Mouse (Mus musculus): ENCODE measurements around the gene Ddah2. TPM values are rescaled to one million over a fixed set of nuclear protein-coding genes. Genes with fewer than 3 reads are reported as not detected.
A peak's percentile ranks its signal among the peaks of the same experiment; 100 is the strongest.

Gene Ddah2
- total and polyA plus RNA-seq, 3 experiments = 52.4 to 242 (median 180) TPM

DNA sequence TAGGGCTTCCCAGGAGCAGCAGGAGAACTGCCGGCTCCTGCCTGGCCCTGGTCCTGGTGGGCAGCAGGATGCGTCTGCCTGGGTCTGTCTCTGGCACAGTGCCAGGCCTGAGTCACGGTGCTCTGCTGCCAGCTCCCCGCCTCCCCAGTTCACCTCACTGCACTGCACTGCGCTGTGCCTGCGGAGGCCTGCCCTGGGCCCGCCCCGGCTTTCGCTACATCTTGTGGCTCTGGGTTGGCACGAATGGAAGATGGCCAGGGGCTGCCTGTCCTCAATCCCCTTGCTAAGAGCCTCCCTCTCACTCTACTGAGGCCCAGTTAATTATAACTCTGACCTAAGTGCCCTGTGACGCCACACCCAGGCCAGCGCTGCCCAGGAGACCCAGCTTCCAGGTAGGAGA is 42.5 kb upstream of the Ddah2 start, which contains the start of gene Vwa7:
Gene Vwa7 (plus strand): TSS at position 204 of the 400 bp plus-strand sequence.
- DNase-seq (ENCODE audit: low spot score) = peak; percentile 28
- H3K36me3 ChIP-seq (replicated peaks) = peaks cover 84% of the 10 kb centered on the region

DNA sequence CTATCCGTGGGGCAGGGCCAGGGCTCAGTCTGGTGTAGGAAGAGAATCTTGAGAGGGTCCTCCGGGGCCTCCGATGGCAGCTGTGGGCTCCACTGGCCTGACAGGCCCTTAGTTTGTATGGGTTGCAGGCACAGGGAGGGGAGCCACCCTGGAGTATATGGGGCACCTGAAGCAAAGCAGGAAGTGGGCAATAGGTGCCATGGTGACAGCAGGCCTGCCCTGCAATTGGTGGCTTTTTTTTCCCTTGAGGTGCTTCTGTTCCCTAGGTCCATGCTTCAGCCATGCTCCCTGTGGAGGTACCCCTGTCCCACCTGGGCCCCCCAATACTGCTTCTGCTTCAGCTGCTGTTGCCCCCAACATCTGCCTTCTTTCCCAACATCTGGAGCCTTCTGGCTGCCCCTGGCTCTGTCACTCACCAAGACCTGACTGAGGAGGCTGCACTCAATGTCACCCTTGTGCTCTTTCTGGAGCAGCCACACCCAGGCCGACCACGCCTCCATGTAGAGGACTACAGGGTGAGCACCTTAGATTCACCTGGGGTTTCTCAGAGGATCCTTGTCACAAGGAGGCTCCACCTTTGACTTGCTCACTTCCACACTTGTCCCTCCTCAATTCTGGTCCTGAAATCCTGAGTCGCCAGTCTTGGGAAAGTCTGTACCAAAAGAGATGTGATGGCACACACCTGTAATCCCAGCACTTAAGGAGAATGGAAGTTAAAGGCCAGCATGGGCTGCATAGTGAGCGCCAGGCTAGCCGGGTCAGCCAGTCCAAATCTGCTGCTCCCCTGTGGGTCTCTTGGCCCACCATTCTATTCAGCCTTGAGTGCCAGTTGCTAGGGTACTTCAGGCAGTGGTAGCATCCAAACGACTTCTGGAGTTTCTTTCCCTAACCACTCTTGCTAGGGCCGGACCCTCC is 41.8 kb upstream of the Ddah2 start:
- H3K9me3 ChIP-seq (replicated peaks) = no peaks in the 10 kb centered on the region
- H3K4me3 ChIP-seq (ENCODE audit: low read depth, low read length) = peak overlapping the region; percentile 14; the same call in 1 of the 2 replicates
- no peak for ATAC-seq (ENCODE audit: extremely low read depth, insufficient number of reproducible peaks, low FRiP score, poor library complexity, severe bottlenecking)
- no peak for DNase-seq (ENCODE audit: low spot score)
- no peaks in the 10 kb centered on the region; the same call in 1 of the 2 replicates for H3K27me3 ChIP-seq (ENCODE audit: insufficient read depth, low read length)
- peaks cover 77% of the 10 kb centered on the region for H3K36me3 ChIP-seq (replicated peaks)
- peak; percentile 20; the same call in 1 of the 2 replicates for TF ChIP-seq POLR2AphosphoS5 (IDR thresholded peaks at IDR 0.05; ENCODE audit: insufficient replicate concordance, low read depth, low read length)
- TF ChIP-seq GATA1 (IDR thresholded peaks at IDR 0.05; ENCODE audit: borderline replicate concordance, low read length) = no peak
- H3K4me1 ChIP-seq (ENCODE audit: insufficient read depth, low read depth, low read length) = peaks cover 94% of the 10 kb centered on the region

More for the DNA sequence above, 42.5 kb upstream of the Ddah2 start, which contains the start of gene Vwa7:
- Histone ChIP-seq H3K4me3 (ENCODE audit: low read depth, low read length) (peak within 1 kb of the TSS; percentile 49; the same call in 1 of the 2 replicates), H3K4me1 (ENCODE audit: insufficient read depth, low read depth, low read length) (peaks cover 94% of the 10 kb centered on the region), H3K9me3 (replicated peaks) (no peaks in the 10 kb centered on the region), H3K27me3 (ENCODE audit: insufficient read depth, low read length) (no peaks in the 10 kb centered on the region; the same call in 1 of the 2 replicates)
- no peak for TF ChIP-seq POLR2AphosphoS5 (IDR thresholded peaks at IDR 0.05; ENCODE audit: insufficient replicate concordance, low read depth, low read length)
- no peak for TF ChIP-seq CTCF (IDR thresholded peaks at IDR 0.05; ENCODE audit: low read depth, low read length)
- no peak for TF ChIP-seq GATA1 (IDR thresholded peaks at IDR 0.05; ENCODE audit: borderline replicate concordance, low read length)
- TF ChIP-seq GATA2 (IDR thresholded peaks at IDR 0.05; ENCODE audit: borderline replicate concordance, low read depth, low read length) = no peak
- TF ChIP-seq TAL1 (conservative IDR thresholded peaks at IDR 0.05; ENCODE audit: low read depth, low read length) = no peak
- no peak for ATAC-seq (ENCODE audit: extremely low read depth, insufficient number of reproducible peaks, low FRiP score, poor library complexity, severe bottlenecking)

DNA sequence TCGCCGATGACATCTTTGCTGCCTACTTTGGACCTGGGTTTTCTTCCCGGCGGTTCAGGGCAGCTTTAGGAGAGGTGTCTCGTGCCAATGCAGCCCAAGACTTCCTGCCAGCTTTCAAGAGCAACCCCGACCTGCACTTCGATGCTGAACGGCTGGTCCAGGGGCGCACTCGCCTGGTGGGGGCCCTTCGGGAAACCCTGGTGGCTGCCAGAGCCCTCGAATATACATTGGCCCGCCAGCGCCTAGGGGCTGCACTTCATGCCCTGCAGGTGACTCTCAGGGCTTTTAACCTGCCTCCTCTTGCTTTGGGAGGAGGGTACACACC is 41.2 kb upstream of the Ddah2 start:
- DNase-seq (ENCODE audit: low spot score) (no peak), ATAC-seq (ENCODE audit: extremely low read depth, insufficient number of reproducible peaks, low FRiP score, poor library complexity, severe bottlenecking) (no peak)
- Histone ChIP-seq H3K27me3 (ENCODE audit: insufficient read depth, low read length) (no peaks in the 10 kb centered on the region; the same call in 1 of the 2 replicates), H3K4me1 (ENCODE audit: insufficient read depth, low read depth, low read length) (peaks cover 94% of the 10 kb centered on the region), H3K4me3 (ENCODE audit: low read depth, low read length) (no peak overlapping the region), H3K9me3 (replicated peaks) (no peaks in the 10 kb centered on the region), H3K36me3 (replicated peaks) (peaks cover 72% of the 10 kb centered on the region)
- TF ChIP-seq CTCF (IDR thresholded peaks at IDR 0.05; ENCODE audit: low read depth, low read length) (no peak), GATA1 (IDR thresholded peaks at IDR 0.05; ENCODE audit: borderline replicate concordance, low read length) (no peak), POLR2AphosphoS5 (IDR thresholded peaks at IDR 0.05; ENCODE audit: insufficient replicate concordance, low read depth, low read length) (0 out of 2 replicates have a peak, but pooled peaks have one; percentile 1), GATA2 (IDR thresholded peaks at IDR 0.05; ENCODE audit: borderline replicate concordance, low read depth, low read length) (no peak), TAL1 (conservative IDR thresholded peaks at IDR 0.05; ENCODE audit: low read depth, low read length) (no peak)

DNA sequence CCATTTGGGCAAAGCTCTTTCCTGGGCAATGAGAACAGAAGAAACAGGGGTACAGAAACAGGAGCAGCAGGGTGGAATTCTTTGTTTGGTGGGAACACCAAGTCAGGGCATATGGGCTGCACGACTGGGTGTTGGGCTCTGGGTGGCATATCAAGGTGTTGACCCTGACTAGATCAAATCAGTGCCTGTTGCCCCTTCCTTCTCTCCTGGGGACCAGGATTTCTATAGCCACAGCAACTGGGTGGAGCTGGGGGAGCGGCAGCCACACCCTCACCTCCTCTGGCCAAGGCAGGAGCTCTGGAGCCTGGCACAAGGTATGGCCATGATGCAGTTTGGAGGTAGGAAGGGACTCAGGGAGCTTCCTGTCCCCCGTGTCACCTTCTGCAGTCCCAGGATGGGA is 40.7 kb upstream of the Ddah2 start:
- Histone ChIP-seq H3K36me3 (replicated peaks) (peaks cover 70% of the 10 kb centered on the region), H3K9me3 (replicated peaks) (no peaks in the 10 kb centered on the region), H3K4me3 (ENCODE audit: low read depth, low read length) (no peak overlapping the region), H3K4me1 (ENCODE audit: insufficient read depth, low read depth, low read length) (peaks cover 94% of the 10 kb centered on the region), H3K27me3 (ENCODE audit: insufficient read depth, low read length) (no peaks in the 10 kb centered on the region; the same call in 1 of the 2 replicates)
- DNase-seq (ENCODE audit: low spot score) = no peak
- TF ChIP-seq GATA1 (IDR thresholded peaks at IDR 0.05; ENCODE audit: borderline replicate concordance, low read length) (no peak), TAL1 (conservative IDR thresholded peaks at IDR 0.05; ENCODE audit: low read depth, low read length) (no peak), CTCF (IDR thresholded peaks at IDR 0.05; ENCODE audit: low read depth, low read length) (no peak), GATA2 (IDR thresholded peaks at IDR 0.05; ENCODE audit: borderline replicate concordance, low read depth, low read length) (no peak), POLR2AphosphoS5 (IDR thresholded peaks at IDR 0.05; ENCODE audit: insufficient replicate concordance, low read depth, low read length) (no peak)
- ATAC-seq (ENCODE audit: extremely low read depth, insufficient number of reproducible peaks, low FRiP score, poor library complexity, severe bottlenecking) = no peak

DNA sequence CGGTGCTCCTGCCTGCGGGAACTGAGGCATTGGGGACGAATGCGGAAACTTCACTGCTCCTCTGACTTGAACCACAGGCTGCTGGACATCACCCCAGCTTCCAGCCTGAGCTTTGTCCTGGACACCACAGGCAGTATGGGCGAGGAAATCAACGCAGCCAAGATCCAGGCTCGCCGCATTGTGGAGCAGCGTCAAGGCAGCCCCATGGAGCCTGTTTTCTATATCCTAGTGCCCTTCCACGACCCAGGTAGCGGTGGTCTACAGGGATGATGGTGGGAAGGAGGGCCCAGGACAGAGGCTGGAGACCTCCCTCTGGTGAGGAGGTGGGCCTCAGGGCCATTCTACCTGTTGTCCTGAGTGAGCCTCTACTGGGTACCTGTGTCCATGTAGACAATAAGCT is 38.9 kb upstream of the Ddah2 start:
- DNase-seq (ENCODE audit: low spot score) = no peak
- H3K4me1 ChIP-seq (ENCODE audit: insufficient read depth, low read depth, low read length) = peaks cover 94% of the 10 kb centered on the region
- H3K36me3 ChIP-seq (replicated peaks) = peaks cover 70% of the 10 kb centered on the region

DNA sequence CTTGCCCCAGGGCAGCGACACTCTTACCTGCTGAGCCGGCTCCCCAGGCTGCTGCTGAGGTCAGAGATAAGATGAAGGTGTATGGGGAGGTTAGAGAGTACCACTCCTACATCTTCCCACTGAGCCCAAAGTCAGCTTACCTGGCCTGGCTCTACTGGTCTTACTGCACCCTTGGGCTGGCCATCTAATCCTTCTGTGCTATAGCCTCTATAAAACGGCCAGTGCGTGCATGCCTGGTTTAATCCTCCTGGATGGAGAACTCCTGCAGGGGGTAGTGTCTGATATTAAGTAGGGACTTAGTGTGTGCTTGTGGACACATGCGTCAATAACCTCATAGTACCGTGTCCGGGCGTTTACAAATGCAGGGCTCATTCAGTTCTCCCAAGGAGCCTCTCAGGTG is 38.3 kb upstream of the Ddah2 start:
- no peaks in the 10 kb centered on the region for H3K27me3 ChIP-seq (ENCODE audit: insufficient read depth, low read length)
- H3K4me1 ChIP-seq (ENCODE audit: insufficient read depth, low read depth, low read length) = peaks cover 94% of the 10 kb centered on the region
- DNase-seq (ENCODE audit: low spot score) (no peak), ATAC-seq (ENCODE audit: extremely low read depth, insufficient number of reproducible peaks, low FRiP score, poor library complexity, severe bottlenecking) (no peak)
- no peaks in the 10 kb centered on the region for H3K9me3 ChIP-seq (replicated peaks)
- H3K36me3 ChIP-seq (replicated peaks) = peaks cover 68% of the 10 kb centered on the region
- TF ChIP-seq CTCF (IDR thresholded peaks at IDR 0.05; ENCODE audit: low read depth, low read length) (no peak), TAL1 (conservative IDR thresholded peaks at IDR 0.05; ENCODE audit: low read depth, low read length) (no peak), GATA1 (IDR thresholded peaks at IDR 0.05; ENCODE audit: borderline replicate concordance, low read length) (no peak), POLR2AphosphoS5 (IDR thresholded peaks at IDR 0.05; ENCODE audit: insufficient replicate concordance, low read depth, low read length) (no peak), GATA2 (IDR thresholded peaks at IDR 0.05; ENCODE audit: borderline replicate concordance, low read depth, low read length) (no peak)
- H3K4me3 ChIP-seq (ENCODE audit: low read depth, low read length) = no peak overlapping the region; the same call in 1 of the 2 replicates

More for the DNA sequence above, 38.9 kb upstream of the Ddah2 start:
- H3K9me3 ChIP-seq (replicated peaks) = no peaks in the 10 kb centered on the region
- H3K27me3 ChIP-seq (ENCODE audit: insufficient read depth, low read length) = no peaks in the 10 kb centered on the region; the same call in 1 of the 2 replicates
- ATAC-seq (ENCODE audit: extremely low read depth, insufficient number of reproducible peaks, low FRiP score, poor library complexity, severe bottlenecking) = no peak
- TF ChIP-seq CTCF (IDR thresholded peaks at IDR 0.05; ENCODE audit: low read depth, low read length) = no peak
- TF ChIP-seq GATA2 (IDR thresholded peaks at IDR 0.05; ENCODE audit: borderline replicate concordance, low read depth, low read length) = no peak
- no peak for TF ChIP-seq TAL1 (conservative IDR thresholded peaks at IDR 0.05; ENCODE audit: low read depth, low read length)
- TF ChIP-seq POLR2AphosphoS5 (IDR thresholded peaks at IDR 0.05; ENCODE audit: insufficient replicate concordance, low read depth, low read length) = no peak
- no peak for TF ChIP-seq GATA1 (IDR thresholded peaks at IDR 0.05; ENCODE audit: borderline replicate concordance, low read length)
- no peak overlapping the region for H3K4me3 ChIP-seq (ENCODE audit: low read depth, low read length)
